Mouse (Mus musculus) erythroblast, embryonic 14.5 days (primary cell): ENCODE measurements around the gene Mrc2.

Experiments used
- GATA1 ChIP-seq: IDR thresholded peaks from 2 replicates; pipeline ENCODE4 v1.6.1; 2012; ENCODE audit warnings: low read length, inconsistent platforms, mixed read lengths
- TAL1 ChIP-seq: IDR thresholded peaks from 3 replicates; pipeline ENCODE4 v1.6.1; 2012; ENCODE audit warnings: low read length, inconsistent platforms, mixed read lengths

- TF ChIP-seq GATA1 (no peak), TAL1 (no peak)
These were observed 3.6 kb downstream of the Mrc2 start for GRCm38 (mm10) chr11:105296084-105296483.
